Mouse (Mus musculus): ENCODE data around the gene Bglap2.
"Not testable (repeated sequence)": the region's sequence is repeated elsewhere in the genome, so short reads cannot be mapped to it uniquely, and the experiment has no call there.

The Bglap2 gene

DNA sequence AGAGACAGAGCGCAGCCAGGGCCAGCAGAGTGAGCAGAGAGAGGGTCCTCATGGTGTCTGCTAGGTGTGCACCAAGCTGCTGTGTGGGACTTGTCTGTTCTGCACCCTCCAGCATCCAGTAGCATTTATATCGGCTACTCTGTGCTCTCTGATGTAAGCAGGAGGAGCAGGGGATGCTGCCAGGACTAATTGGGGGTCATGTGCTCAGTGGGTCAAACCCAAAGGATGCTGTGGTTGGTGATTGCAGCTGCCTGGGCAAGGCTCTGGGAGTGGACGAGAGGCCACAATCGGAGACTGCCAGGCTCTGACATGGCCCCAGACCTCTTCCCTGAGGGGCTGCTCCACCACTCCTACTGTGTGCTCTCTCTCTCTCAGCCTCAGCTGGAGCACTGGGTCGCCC is at the start of gene Bglap2:
TSS of gene Bglap2 (minus strand) at position 101 of the 400 bp plus-strand sequence.
- not testable (repeated sequence) for DNase-seq (ENCODE audit: low spot score in 2 of 2)

DNA sequence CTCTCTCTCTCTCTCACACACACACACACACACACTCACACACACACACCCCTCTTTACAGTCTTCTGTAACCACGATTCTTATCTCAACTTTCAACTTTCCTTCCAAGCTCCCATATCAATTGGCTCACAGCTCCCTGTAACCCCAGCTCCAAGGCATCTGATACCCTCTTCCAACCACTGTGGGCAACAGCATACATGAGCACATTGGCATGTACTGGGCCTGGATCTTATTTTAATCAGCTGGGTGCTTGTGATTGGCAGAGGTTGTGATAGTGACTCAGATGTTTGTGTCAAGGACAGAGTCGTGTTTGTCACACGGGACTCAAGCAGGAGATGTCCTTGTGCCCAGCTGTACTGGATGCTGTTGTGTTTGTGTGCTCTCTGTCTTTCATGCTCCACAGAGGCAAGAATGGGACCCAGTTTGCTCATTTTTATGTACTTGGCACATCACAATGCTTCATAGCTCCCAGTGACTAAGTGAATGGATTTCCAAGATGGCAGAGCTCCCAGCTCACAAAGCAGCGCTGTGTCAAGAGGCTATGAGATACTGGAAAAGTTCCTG is 48.9 kb upstream of the Bglap2 start:
- DNase-seq (ENCODE audit: low spot score in 2 of 2), result no peak

DNA sequence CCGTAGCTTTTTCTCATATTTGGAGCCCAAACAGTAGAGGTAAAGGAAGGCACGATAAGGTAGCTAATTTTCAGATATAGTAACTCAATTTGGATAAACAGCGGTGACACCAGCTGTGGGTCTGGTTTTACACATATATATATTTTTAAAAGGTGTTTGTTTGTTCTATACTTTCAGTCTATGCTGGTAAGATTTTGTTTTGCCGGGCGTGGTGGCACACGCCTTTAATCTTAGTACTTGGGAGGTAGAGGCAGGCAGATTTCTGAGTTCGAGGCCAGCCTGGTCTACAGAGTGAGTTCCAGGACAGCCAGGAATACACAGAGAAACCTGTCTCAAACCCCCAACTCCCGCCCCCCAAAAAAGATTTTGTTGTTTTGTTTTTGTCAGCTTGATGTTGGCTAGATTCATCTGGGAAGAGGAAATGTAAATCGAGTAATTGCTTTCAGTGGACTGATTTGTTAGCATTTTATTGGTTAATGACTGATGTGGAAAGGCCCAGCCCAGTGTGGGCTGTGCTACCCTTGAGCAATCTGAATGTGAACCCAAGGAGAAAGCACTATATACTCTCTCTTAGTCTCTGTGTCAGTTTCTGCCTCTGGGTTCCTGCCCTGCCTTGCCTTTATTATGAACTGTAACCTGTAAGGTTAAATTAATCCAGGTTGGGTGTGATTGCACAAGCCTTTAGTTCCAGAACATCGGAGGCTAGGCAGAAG is 47.4 kb upstream of the Bglap2 start:
- no peak for DNase-seq (ENCODE audit: low spot score in 2 of 2)

DNA sequence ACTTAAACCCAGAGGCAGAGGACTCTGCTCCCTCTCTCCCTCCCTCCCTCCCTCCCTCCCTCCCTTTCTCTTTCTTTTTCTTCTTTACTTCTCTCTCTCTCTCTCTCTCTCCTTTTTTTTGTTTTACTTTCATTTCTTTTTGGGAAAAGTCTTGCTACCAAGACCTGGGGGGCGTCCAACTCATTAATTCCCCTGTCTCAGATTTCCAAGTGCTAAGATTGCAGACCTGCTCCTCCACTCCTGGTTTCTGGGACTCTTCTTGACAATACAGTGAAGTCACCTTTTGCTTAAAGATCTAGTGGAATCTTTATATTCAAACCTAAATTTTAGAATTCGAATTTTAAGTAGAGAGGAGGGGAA is 46.8 kb upstream of the Bglap2 start:
- no peak for DNase-seq (ENCODE audit: low spot score in 2 of 2)

DNA sequence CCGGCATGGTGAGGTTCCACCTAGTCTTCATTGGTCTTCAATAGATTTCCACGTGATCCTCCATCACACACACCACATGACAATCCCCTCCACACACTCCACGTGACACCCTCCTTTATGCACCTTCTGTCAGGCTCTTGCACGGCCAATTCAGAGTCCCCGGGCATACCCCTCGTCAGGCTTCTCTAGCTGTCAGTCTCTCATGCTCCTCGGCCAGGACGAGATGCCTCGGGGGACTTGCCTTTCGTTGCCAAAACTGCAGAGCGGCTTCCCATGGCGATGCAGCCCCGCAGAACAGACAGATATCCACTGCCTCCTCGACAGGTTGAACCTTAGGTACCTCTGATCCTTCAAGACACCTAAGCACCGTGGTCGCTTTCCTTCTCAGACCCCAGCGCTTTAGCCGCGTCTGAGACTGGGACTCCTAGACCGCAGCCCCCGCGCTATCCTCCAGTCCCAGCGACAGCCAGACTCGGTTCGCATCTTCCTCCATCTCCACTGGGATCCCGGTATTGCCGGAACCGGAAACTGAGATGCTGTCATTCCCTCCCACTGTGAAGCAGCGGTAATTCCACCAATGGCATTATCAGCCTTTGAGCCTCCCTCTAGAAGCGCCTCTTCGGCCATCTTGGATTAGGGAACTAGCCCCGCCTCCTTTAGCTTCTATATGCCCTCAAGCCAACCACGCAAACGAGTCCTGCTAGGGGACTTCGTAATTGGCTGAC is 46.3 kb upstream of the Bglap2 start, which contains the start of gene Slc25a44:
TSS of gene Slc25a44 (minus strand) at position 535 of the 725 bp plus-strand sequence.
- DNase-seq (ENCODE audit: low spot score in 2 of 2), result peak; percentile 89 to 93

DNA sequence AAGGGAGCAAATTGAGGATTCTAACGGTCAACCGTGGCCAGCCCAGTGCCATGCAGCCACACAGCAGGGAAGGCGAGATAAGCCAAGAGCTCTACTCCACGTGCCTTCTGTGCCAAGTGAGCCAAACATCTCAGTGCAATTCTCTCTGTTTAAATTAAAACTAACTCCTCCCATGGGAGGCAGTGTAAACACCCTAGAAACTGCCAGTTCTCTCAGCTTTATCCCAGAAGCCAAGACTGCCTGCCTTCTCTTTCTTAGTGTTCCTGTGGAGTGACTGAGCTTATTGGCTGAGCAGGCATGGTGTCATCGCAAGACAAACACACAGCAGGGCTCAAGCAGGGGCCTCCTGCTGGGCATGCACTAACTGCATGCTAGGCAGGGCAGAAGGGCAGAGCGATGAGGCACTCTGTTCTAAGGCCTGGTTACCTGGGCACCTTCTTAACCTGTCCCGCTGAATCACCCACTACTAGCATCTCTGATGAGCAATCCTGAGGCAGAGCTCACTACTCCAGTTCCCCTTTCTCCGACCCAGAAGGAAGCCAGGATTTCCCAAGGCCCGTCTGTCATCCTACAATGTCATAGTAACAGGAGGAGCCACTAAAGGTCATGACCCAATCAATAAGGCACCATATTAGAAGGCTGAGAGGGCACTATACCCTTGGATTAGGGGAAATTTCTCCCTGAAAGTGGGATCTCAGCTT is 43.7 kb upstream of the Bglap2 start:
- no peak for DNase-seq (ENCODE audit: low spot score in 2 of 2)

DNA sequence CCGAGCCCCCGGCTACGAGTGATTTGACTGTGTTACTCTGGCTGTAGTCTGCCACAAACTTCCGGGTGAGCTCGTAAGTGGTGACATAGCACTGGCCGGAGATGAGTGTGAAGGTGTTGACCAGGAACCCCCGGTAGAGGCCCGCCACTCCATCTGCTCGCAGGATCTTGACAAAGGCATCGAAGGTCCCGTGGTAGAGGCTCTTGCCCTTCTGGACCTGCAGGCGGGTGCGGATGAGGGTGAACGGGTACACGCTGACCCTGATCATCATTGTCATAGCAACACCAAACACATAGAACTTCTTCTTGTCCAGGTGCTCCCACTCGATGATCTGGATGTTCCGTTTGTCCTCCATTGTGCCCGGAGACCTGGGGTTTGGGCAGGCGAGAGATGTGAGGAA is 42.3 kb upstream of the Bglap2 start:
- no peak for DNase-seq (ENCODE audit: low spot score in 2 of 2)

DNA sequence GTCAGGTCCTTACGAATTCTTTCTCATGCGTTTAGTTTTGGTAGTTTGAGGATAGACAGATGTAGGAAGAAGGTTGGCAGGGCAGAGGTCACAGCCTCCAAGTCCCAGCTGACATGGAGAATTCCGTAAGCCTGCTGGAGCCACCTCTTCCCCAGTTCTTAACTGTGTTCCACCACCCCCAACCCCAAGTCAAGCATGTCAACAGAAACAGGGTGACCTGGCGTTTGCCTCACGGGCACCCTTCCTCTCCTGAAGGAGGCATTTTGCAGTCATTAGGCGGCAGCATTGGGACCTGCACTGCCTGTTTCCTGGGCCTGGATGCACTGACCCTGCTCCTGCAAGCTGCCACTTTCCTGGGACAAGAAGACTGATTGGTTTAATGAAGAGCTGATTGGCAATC is 39.5 kb upstream of the Bglap2 start:
- no peak for DNase-seq (ENCODE audit: low spot score in 2 of 2)

DNA sequence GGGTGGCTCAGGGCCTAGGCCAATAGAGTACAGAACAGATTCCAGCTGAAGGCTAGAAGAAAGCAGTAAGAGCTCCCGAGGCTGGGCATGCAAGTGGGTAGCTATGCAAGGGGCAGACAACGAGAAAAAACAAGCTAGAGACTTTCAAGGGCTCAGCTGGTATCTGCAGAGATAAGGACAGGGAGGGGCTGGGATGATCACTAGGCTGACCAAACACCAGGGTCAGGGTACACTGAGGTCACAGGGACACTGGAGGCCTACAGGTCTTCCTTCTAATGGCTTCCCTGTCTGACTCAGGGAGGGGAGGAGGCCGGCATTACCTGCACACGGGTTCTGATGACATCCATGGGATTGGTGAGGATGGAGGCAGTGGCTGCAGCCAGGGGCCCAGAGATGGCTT is 37.2 kb upstream of the Bglap2 start:
- DNase-seq (ENCODE audit: low spot score in 2 of 2), result no peak

DNA sequence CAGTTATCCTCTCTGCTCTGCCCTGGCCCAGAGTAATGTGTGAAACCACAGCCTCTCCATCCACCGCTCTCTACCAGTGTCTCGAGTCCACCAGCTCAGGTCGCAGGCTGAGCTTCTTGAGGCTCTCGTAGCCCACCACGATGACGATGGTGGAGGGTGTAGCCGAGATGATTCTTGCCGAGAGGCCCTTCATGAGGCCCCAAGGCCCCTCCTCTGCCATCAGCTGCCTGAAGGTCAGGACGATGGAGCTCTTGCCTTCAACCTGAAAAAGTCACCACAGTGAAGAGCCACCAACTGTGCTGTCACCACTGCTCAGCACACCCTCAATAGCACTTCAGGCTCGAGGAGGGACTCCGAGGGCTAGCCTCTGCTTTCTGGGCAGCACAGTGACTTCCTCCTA is 34.1 kb upstream of the Bglap2 start:
- DNase-seq (ENCODE audit: low spot score in 2 of 2), result no peak

DNA sequence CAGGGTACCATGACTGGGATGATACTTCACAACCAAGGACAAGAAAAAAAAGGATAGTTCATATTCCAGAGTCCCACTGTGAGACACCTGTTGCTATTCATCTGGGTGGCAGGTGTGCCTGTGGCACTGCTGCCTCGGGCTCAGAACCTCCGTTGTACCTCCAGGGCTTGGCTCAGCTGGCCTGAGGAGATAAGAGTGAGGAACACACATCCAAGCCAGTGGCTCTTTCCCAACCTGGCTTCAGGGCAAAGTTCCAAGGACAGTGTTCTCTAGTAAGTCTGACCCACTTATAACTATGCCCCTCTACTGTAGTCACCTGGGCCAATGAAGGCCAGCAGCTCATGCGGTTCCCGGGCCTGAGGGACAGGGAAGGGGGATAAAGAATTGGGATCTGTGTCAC is 33.2 kb upstream of the Bglap2 start:
- no peak for DNase-seq (ENCODE audit: low spot score in 2 of 2)

DNA sequence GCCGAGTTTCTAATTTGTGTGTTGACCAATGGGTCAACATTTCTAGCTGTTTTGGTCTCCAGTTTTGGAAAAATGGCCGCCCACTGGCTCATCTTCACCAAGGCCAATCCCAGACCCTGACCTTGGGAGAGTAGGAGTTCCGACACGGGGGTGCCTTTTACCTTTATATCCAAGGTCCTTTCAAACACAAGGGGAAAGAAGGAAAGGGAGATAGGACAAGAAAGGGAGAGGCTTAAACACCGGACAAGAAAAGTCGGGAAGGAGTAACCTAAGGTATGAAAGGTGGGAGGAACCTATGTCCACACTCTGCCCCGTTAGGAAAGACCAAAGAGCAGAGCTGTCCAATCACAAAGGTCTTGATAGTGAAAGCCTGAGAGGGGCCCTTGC is 32.1 kb upstream of the Bglap2 start:
- no peak for DNase-seq (ENCODE audit: low spot score in 2 of 2)

DNA sequence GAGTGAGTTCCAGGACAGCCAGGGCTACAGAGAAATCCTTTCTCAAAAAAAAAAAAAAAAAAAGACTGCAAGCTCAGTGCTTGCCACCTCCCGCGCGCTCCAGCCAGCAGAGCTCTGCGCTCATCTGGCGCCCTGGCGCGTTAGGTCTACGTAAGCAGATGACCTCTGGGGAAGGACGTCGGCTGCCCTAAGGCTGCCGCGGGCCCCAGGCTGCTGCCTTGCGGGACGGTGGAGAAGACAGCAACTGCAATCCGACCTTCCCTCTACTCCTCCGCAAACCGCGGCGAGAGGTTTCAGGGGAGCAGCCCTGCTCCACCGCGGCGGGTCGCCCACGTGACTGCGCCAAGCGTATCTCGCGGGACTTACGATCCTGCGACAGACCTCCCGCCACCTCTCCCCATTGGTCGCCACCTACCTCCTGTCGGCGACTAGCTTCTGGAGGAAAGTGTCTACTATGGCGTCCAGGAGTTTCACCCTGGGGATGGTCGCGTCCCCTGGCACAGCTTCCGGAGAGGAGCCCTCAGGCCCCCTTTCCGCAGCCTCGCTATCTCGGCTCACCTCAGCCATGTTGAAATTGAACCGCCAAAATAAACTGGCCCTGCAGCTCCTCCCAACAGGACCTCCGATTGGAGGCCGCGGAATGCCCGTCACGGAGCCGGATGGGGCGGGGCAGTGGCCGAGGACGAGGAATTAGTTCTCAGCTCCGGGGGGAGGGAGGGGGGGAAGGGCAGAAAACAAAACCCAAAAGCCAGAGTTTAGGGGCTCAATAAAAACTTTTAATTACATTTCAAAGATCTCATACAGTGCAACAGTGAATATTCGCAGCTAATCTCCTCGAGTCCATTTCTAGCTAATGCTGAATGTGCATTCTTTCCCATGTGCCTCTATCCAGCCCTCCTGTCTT is 31.5 kb upstream of the Bglap2 start, which contains the start of gene Pmf1:
TSS of gene Pmf1 (minus strand) at position 591 of the 904 bp plus-strand sequence.
- DNase-seq (ENCODE audit: low spot score in 2 of 2), result peak; percentile 90 to 92

DNA sequence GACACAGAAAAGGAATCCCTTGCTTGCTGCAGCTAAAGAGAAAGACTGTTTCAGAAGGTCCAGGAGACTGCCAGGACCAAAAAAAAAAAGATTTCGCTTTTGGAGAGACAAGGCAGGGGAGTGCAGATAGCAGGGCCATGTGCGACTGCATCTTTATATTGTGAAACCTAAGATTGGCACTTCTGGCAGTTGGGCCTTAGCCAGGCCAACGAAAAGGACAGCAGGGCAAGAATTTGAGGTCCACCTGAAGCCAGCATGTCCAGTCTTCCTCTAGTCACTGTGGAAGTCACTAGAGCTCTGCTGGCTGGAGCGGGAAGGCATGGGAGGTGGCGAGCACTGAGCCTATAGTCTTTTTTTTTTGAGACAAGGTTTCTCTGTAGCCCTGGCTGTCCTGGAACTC is 30.5 kb upstream of the Bglap2 start:
- DNase-seq (ENCODE audit: low spot score in 2 of 2), result no peak

DNA sequence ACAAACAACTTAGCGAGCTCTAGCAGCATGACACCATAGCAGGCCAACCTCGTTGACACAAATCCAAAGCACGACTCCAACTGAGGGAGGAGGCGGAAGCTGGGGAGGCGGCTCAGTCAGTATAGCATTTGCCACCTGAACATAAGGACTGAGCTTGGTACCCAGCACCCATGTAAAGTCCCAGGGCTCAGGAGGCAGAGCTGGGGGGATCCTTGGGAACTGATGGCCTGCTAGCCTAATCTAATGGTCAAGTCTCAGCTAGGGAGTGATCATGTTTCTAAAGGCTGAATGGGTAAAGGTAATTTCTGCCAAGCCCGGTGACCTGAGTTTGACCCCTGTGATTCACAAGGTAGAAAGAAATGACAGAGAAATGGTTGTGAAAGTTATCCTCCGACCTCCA is 29.0 kb upstream of the Bglap2 start:
- DNase-seq (ENCODE audit: low spot score in 2 of 2), result no peak

DNA sequence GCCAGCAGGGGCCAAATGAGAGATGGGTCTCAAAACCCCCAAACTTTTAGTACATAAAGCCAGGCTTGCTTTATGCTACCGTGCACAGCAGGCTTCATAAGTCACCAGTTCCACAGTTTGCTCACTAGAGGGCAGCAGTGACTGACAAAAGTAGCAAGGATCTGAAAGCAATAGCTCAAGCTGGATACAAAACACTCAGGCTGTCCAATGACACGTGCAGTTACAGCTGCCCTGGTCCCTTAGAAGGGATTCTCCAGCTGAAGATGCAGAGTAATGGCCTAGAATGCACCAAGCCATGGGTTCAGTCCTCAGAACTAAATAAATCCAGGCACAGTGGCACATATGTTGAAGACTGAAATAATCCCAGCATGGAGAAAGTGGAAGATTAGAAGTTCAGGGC is 28.6 kb upstream of the Bglap2 start:
- DNase-seq (ENCODE audit: low spot score in 2 of 2), result no peak

DNA sequence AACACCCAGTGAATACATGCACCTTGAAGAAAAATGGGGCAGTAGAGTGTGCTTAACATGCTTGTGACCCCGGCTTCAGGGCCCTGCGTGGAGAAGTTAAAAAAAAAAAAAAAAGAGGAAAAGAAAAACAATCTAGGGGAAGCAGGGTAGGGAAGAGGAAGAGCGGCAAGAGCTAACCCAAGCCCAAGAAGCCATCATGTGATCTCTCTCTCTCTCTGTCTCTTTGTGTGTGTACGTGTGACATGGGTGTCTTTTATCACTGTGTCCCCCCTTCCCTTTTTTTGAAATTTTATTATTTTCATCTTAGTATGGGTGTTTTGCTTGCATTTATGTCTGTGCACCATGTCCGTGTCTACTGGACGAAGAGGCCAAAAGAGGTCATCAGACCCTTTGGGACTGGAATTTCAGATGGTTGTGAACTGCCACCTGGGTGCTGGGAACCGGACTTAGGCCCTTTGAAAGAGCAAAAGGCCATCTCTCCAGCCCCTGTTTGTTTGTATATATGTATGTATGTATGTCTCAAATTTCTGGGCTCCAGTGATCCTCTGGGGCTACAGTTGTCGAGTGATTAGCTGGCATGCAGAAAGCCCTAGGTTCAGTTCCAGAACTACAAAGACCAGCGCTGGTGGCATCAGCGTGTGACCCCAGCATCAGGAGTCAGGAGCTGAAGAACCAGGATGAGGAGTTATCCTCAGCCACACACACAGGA is 25.2 kb upstream of the Bglap2 start:
- no peak for DNase-seq (ENCODE audit: low spot score in 2 of 2)

DNA sequence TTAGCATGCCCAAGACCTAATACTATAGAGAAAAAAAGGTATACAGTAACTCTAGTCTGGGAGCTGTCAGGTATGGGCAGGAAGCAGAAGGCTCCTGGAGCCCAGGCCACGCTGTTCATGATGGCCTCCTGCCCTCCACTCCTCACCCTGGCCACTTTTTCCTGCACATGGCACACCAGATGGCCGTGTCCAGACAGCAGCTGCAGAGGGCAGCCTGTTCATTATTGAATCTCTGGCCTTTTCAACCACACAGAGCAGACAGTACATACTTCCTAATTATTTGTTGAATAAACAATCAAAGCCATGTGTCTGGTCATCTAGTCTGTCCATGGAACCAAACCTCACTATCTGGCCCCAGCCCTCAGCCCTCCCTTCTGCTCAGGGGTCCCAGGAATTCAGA is 20.2 kb upstream of the Bglap2 start:
- no peak for DNase-seq (ENCODE audit: low spot score in 2 of 2)

DNA sequence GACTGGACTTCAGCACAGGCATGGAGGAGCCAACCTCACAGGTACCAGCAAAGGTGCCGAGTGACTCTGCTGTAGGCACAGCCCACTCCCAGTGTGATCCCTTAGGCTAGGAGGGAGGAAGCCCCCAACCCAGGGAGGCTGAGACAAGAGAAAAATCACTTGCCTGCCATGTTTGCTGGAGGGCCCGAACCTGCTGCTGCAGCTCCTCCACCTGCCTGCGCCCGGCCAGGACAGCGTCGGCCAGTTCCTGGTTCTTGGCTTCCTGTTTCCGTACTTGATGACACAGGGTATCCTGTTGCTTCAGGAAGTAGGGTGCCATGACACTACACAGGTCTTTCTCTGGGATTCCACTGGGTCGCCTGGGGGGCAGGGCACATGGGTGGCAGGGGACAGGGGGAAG is 17.2 kb upstream of the Bglap2 start:
- DNase-seq (ENCODE audit: low spot score in 2 of 2), result no peak

DNA sequence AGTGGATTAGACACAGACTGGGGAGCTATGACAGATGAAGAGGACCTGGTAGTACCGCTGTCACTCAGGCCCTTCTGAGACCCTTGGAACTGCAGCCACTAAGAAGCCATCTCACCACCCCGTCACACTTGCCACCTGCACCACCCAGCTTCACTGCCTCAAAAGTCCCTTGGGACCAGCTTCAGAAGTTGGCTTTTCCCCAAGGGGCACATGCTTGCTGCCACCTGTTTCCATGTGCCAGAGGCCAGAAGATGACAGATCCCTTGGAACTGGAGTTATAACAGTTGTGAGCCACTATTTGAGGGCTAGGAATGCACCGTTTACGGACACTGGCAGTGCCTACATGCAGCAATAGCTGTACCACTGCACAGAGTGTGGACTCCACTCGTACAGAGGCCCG is 16.8 kb upstream of the Bglap2 start:
- DNase-seq (ENCODE audit: low spot score in 2 of 2), result peak in 1 of 2 experiments; percentile 34
